Mouse (Mus musculus) testis, adult 2 months (tissue): Measurements from ENCODE around the gene Ank3. TPM values are rescaled to one million over a fixed set of nuclear protein-coding genes. Genes with fewer than 3 reads are reported as not detected.

Experiments
- H3K27ac ChIP-seq: fragments of 200-500 bp; 2 replicates; pipeline ENCODE4 v1.5.1; 2012; ENCODE audit warnings: low read depth, low read length; ENCODE audit not compliant: control insufficient read depth, insufficient read depth
- H3K27me3 ChIP-seq: fragments of 200-500 bp; 2 replicates; pipeline ENCODE4 v1.6.1; 2012; ENCODE audit warnings: mild to moderate bottlenecking, low read length, moderate library complexity; ENCODE audit not compliant: control insufficient read depth, insufficient read depth
- H3K36me3 ChIP-seq: fragments of 200-500 bp; 2 replicates; pipeline ENCODE4 v1.6.1; 2012; ENCODE audit warnings: mild to moderate bottlenecking, low read length; ENCODE audit not compliant: control insufficient read depth, insufficient read depth
- H3K4me1 ChIP-seq: fragments of 200-500 bp; 2 replicates; pipeline ENCODE4 v1.6.1; 2012; ENCODE audit warnings: low read length; ENCODE audit not compliant: control insufficient read depth, insufficient read depth
- H3K4me3 ChIP-seq: fragments of 200-500 bp; 2 replicates; pipeline ENCODE4 v1.5.1; 2012; ENCODE audit warnings: low read depth, mild to moderate bottlenecking, low read length, moderate library complexity, mixed read lengths; ENCODE audit not compliant: control insufficient read depth
- CTCF ChIP-seq: fragments of 200-500 bp; IDR thresholded peaks from 2 replicates; pipeline ENCODE4 v1.5.1; 2012; ENCODE audit warnings: low read depth, mild to moderate bottlenecking, inconsistent platforms, low read length, moderate library complexity; ENCODE audit not compliant: control insufficient read depth, insufficient read depth, insufficient replicate concordance
- POLR2A ChIP-seq: fragments of 200-500 bp; IDR thresholded peaks from 2 replicates; pipeline ENCODE4 v1.6.1; 2012; ENCODE audit warnings: low read depth, mild to moderate bottlenecking, inconsistent platforms, low read length, moderate library complexity; ENCODE audit not compliant: control insufficient read depth
- polyA plus RNA-seq: library from polyadenylated mRNA; depleted of rRNA; stranded (reverse); fragments of >200 nt; gene quantifications from 2 replicates; pipeline ENCODE4 v1.2.3, GENCODE M21; 2012

Ank3 gene
- polyA plus RNA-seq, 1 experiment, result 3.4 TPM

DNA sequence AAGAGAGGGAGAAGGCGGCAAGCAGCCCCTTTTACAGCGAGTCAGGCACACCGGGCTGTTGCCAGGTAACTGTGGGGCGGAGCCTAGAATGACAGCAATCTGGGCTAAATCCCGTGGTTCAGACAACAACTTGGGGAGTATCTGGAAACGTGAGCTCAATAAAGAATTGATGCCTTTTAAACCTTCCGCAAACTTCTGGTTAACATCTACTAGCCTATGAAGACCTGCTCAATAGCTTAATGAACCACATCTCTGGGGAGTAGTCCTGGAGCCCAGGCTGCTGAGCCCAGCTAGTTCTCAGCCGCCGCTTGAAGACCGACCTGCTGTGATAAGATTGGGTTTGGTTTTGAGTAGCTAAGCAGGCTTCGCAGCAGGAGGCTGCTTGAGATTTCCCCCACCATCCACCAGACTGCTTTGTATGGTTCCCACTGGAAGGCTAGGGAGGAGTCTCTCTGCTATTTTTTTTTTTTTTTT lies 175.7 kb downstream of the Ank3 start:
- H3K27ac ChIP-seq, result no peak overlapping the region
- no peaks in the 10 kb centered on the region for H3K27me3 ChIP-seq
- no peak overlapping the region for H3K4me3 ChIP-seq
- no peak for TF ChIP-seq POLR2A
- TF ChIP-seq CTCF, result no peak
- no peaks in the 10 kb centered on the region for H3K36me3 ChIP-seq
- H3K4me1 ChIP-seq, result peaks cover 15% of the 10 kb centered on the region

GRCm38 (mm10) chr10:69574894-69575293 lies 176.3 kb downstream of the Ank3 start:
- Histone ChIP-seq H3K27me3 (no peaks in the 10 kb centered on the region), H3K27ac (no peak overlapping the region), H3K36me3 (no peaks in the 10 kb centered on the region), H3K4me3 (no peak overlapping the region), H3K4me1 (peaks cover 15% of the 10 kb centered on the region)
- TF ChIP-seq CTCF (no peak), POLR2A (no peak)

GRCm38 (mm10) chr10:69575451-69575850 lies 176.9 kb downstream of the Ank3 start:
- H3K27ac ChIP-seq, result no peak overlapping the region
- peaks cover 12% of the 10 kb centered on the region for H3K4me1 ChIP-seq
- H3K4me3 ChIP-seq, result no peak overlapping the region
- no peak for TF ChIP-seq POLR2A
- no peak for TF ChIP-seq CTCF
- H3K36me3 ChIP-seq, result no peaks in the 10 kb centered on the region
- no peaks in the 10 kb centered on the region for H3K27me3 ChIP-seq

DNA sequence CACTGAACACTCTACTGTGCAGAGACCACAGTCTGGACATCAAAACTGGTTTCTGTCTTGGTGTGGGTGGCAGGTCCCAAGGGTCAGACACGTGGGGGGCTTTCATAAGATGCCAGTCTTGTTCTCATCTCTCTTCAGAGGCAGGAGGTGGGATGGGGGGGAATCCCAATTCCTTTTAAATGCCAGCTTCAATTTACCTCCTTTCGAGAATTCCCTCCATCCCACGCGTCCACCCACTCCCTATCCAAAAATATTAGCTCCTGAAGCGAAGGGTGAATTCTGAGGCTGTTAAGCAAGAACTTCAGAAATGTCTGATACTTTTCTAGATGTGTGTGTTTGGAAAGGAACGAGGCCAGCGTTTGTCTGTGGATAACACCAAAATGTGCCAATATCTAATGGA lies 177.7 kb downstream of the Ank3 start:
- no peak overlapping the region for H3K4me3 ChIP-seq
- peaks cover 8% of the 10 kb centered on the region for H3K4me1 ChIP-seq
- H3K27ac ChIP-seq, result no peak overlapping the region
- no peaks in the 10 kb centered on the region for H3K36me3 ChIP-seq
- TF ChIP-seq CTCF, result no peak
- no peaks in the 10 kb centered on the region for H3K27me3 ChIP-seq

- TF ChIP-seq POLR2A (no peak), CTCF (no peak)
- Histone ChIP-seq H3K4me1 (peaks cover 4% of the 10 kb centered on the region), H3K36me3 (no peaks in the 10 kb centered on the region), H3K27me3 (no peaks in the 10 kb centered on the region), H3K4me3 (no peak overlapping the region), H3K27ac (no peak overlapping the region)
Observed at GRCm38 (mm10) chr10:69577061-69577728, 178.6 kb downstream of the Ank3 start.

GRCm38 (mm10) chr10:69577729-69578061 lies 179.1 kb downstream of the Ank3 start:
- Histone ChIP-seq H3K27me3 (no peaks in the 10 kb centered on the region), H3K4me3 (no peak overlapping the region), H3K27ac (no peak overlapping the region), H3K36me3 (no peaks in the 10 kb centered on the region), H3K4me1 (peaks cover 2% of the 10 kb centered on the region; the same call in 1 of the 2 replicates)
- TF ChIP-seq POLR2A, result no peak
- no peak for TF ChIP-seq CTCF

DNA sequence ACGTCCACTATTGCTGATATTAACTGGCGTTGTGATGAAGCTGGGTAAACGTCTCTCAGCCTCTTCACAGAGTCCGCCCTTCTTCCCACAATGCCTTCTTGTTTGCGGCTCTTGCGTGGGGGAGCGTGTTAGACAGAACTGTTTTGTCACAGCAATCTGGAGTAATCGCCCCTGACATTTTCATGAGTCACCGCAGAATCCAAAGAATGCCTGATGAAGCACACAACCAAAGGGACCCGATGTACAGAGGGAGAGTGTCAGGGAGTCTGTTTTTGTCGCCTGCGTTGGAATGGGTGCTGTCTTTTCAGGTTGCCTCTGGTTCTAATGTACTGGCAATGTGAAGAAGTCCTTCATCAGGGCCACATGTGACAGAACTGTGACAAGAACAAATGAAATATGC lies 181.0 kb downstream of the Ank3 start:
- Histone ChIP-seq H3K4me1 (no peaks in the 10 kb centered on the region), H3K27me3 (no peaks in the 10 kb centered on the region), H3K4me3 (no peak overlapping the region), H3K27ac (no peak overlapping the region), H3K36me3 (no peaks in the 10 kb centered on the region)
- TF ChIP-seq CTCF (no peak), POLR2A (no peak)

- Histone ChIP-seq H3K4me1 (no peaks in the 10 kb centered on the region), H3K27ac (no peak overlapping the region), H3K36me3 (no peaks in the 10 kb centered on the region), H3K4me3 (no peak overlapping the region), H3K27me3 (no peaks in the 10 kb centered on the region)
- TF ChIP-seq POLR2A, result no peak
- TF ChIP-seq CTCF, result no peak
Observed at GRCm38 (mm10) chr10:69581525-69581924, 183.0 kb downstream of the Ank3 start.
